Mouse (Mus musculus): ENCODE measurements around the gene Tmtc1.

Gene Tmtc1

DNA sequence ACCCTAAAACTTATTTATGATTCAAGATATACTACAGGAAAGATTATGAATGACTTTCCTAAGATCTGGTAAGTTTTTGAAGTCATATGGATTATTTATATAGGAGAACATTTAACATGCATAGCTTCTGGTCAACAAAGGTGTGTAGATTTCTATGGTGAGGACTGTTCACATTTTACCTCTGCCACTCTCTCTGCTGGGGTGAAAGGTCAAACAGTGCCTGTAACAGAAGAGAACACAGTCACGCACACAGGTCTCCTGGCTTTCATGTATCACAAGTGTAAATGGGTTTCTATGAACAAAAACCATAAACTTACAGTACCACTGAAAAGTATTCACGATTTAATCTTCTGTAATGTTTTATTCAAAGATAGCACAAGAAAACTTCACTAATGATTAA lies 245.0 kb downstream of the Tmtc1 start:
- ATAC-seq (ENCODE audit: insufficient number of reproducible peaks, low FRiP score, low TSS enrichment): no peak

DNA sequence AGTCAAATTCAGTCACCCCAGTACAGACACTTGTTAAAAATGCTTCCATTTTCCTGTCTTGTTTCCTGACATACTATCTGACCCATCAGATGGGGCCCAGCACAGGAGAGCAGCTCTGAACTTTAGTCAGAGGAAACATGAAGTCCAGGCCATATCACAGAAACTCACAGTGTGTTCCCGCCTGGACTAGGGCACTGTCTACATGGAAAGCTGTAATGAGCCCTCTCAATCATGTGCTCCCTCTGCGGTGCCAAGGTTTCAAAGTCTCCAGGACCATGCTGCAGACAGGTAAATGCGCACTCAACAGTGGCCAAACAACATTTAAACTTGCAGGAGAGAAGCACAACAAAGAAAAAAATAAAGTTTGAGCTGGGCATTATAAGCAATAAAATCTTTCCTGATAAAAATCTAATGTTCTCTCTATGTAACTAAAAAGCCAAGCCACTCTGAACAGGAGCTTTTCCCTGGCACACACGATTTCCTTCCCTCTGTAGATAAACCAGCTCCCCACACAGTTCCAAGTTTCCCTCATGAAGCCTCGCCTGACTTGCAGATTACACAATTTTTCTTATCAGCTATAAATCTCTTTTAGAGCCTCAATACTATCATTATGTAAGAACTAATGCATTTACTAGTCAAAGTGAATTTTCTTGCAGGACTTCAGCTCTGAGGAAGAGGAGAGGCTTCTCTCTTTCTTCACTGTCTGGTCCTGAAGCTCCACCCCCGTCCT lies 250.1 kb downstream of the Tmtc1 start:
- no peak for ATAC-seq (ENCODE audit: insufficient number of reproducible peaks, low FRiP score, low TSS enrichment)

DNA sequence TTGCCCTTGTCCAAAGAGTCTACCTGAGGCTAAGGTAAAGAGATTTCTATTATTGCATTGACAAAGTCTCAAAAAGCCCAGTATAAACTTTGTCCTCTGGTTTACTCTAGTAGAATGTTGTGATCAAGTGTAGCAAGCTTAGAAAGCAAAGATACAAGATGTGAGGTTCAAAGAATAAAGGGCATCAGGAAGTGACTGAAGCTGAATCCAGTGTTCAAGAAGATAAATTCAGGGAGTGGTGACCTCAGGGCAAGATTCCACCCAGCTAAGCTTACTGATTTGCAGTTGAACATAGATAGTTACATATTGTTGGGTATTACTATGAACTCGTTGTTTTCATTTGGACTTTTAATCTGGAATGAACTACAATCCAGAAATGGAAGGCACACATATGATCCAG lies 258.5 kb downstream of the Tmtc1 start:
- no peak for ATAC-seq (ENCODE audit: insufficient number of reproducible peaks, low FRiP score, low TSS enrichment)

All from cerebellum, adult (tissue).